Mouse (Mus musculus): ENCODE results near the gene Btbd35f27. TPM values are rescaled to one million over a fixed set of nuclear protein-coding genes. Genes with fewer than 3 reads are reported as not detected.
"Not testable (repeated sequence)": the region's sequence is repeated elsewhere in the genome, so short reads cannot be mapped to it uniquely, and the experiment has no call there.

Btbd35f27 gene
- polyA plus RNA-seq (2014; fragmentation: Nextera tagmentation; extraction: Ambion mirVana) = not detected in 2 replicates

DNA sequence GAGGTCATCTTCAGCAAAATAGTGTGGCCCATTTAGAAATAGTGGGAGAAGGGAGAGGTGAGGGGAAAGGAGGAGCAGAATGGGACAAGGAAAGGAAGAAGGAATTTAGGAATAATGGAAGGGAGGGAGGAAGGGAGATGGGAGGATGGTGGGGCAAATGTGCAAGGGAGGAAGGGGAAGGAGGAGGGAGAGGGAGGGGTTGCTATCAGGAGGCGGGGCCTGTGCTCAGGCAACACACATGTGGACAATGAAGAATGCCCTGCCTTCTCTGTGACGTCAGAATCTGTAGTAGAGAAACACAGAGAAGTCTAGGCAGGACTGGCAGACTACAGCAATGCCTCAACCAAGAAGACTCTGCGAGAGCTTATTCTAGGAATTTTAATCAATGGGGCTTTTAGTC lies at the start of gene Btbd35f27:
Gene Btbd35f27, plus strand, starts transcription at position 301 of the 400 bp plus-strand sequence.
- WGBS (ENCODE audit: insufficient replicate concordance) = 69% methylated on average over 1 of the region's 3 CpGs
- not testable (repeated sequence) for ATAC-seq (replicated peaks; ENCODE audit: insufficient number of reproducible peaks, low FRiP score, low TSS enrichment); H3K9me3 ChIP-seq (replicated peaks; ENCODE audit: control insufficient read depth, low read length); H3K27ac ChIP-seq (ENCODE audit: low read depth, low read length); H3K9ac ChIP-seq (ENCODE audit: low read depth, low read length); H3K36me3 ChIP-seq (ENCODE audit: control insufficient read depth, insufficient read depth, low read length); H3K27me3 ChIP-seq (ENCODE audit: control insufficient read depth, insufficient read depth, low read length); H3K4me3 ChIP-seq (ENCODE audit: low read depth, low read length); H3K4me1 ChIP-seq (ENCODE audit: control insufficient read depth, insufficient read depth, low read length); H3K4me2 ChIP-seq

Other genes starting within 250 kb of the Btbd35f27 start
- not detected in 2 replicates for gene Btbd35f4, start 151.6 kb upstream of the Btbd35f27 start, polyA plus RNA-seq (2014; fragmentation: Nextera tagmentation; extraction: Ambion mirVana)

All from heart, embryonic 11.5 days (tissue).